Mouse (Mus musculus) gonadal fat pad, adult 2 months (tissue): Measurements from ENCODE around the gene Olfr748. TPM values are rescaled to one million over a fixed set of nuclear protein-coding genes. Genes with fewer than 3 reads are reported as not detected.
"Not testable (repeated sequence)": the region's sequence is repeated elsewhere in the genome, so short reads cannot be mapped to it uniquely, and the experiment has no call there.

ENCODE experiments used
- DNase-seq: peaks from one replicate; pipeline ENCODE4 v3.0.0-alpha.2; 2012; ENCODE audit warnings: low read depth
- polyA plus RNA-seq: library from polyadenylated mRNA; depleted of rRNA; stranded (reverse); fragments of >200 nt; gene quantifications from 2 replicates; pipeline ENCODE4 v1.2.3, GENCODE M21; 2012; rRNA removed

Gene Olfr748
- not detected in 2 replicates for polyA plus RNA-seq

DNA sequence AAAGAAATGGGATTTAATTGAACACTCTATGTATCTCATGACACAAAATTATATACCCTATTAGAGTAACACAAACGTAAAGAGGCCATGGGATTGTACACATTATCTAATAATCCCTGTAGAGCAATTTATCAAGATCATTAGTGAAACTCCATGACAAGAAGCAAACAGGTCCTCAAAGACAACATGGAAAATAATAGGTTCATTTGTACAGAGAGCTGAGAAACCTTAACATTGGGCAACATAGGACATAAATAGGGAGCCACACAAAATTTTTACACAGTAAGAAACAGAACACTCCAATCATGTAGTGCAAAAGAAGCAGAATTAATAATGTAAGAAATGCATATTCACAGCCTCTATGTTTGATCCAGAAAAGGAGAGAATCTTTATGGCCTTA lies at the start of gene Olfr748:
Gene Olfr748, plus strand, starts transcription at position 301 of the 400 bp plus-strand sequence.
- DNase-seq: no peak

DNA sequence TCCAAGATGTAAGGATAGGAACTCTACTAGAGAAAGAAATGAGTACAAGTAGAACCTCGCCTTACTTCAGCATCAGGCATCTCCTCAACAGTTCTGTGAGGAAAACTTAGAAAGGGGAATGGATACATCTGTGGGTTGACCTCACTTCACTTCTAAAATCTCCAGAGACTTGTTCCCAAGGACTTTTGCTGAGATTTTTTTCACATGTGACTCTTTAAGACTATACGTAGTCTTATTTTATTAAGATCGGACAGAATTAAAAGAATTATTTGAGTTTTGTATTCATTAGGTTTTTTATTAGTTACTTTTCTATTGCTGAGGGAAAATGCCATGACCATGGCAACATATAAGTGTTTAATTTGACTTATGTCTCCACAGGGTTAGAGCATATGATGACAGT lies 14.1 kb upstream of the Olfr748 start, which contains the start of gene Olfr747:
Gene Olfr747, minus strand, starts transcription at position 101 of the 400 bp plus-strand sequence.
- no peak for DNase-seq

GRCm38 (mm10) chr14:50719875-50720274 lies 12.7 kb downstream of the Olfr748 start:
- not testable (repeated sequence) for DNase-seq

DNA sequence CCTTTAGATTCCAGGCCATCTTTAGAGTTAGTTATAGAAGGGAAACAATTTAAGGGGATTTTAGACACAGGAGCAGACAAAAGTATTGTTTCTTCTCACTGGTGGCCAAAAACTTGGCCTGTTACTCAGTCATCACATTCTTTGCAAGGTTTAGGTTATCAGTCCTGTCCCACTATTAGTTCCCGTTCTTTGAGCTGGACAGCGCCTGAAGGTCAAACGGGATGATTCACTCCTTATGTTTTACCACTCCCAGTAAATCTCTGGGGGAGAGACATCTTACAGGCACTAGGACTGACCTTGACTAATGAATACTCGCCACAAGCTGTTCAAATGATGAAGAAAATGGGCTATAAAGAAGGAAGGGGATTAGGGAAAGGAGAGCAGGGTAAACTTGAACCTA lies 15.2 kb downstream of the Olfr748 start:
- DNase-seq: not testable (repeated sequence)

DNA sequence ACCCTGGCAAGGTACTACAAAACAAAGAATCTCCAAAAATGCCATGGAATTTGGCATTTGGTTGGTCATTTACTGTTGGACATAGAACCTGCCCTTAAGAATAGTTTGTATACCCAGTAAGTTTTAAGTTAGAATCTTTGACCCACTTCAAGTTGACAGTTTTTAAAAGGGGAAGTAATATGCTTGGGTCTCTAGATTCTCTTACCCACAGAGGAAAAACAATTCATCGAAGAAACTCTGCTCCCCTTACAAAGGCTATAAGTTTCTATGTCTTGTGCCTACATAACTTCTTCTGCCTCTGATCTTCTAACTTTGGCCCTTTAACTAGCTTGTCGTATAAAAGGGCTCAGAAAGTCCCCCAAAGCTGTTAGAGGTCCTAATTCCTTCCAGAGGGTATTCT lies 33.2 kb downstream of the Olfr748 start:
- no peak for DNase-seq

DNA sequence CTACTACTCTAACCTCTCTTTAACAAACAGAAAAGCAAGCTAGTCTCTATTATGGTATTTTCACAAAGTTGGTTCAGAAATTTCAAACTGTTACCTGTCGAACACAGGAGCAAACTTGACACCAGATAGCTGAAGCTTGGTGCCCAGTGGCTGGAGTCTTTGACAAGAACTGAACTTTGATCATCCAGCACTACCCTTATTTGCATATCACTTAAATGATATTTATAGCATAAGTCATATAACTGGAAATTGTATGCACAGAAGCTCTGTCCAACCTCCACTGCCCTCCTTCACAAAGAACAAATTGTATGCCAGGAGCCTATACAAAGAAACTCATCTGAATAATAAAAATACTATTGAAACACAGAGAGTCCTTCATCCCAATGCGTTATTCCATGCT lies 34.4 kb downstream of the Olfr748 start:
- no peak for DNase-seq

DNA sequence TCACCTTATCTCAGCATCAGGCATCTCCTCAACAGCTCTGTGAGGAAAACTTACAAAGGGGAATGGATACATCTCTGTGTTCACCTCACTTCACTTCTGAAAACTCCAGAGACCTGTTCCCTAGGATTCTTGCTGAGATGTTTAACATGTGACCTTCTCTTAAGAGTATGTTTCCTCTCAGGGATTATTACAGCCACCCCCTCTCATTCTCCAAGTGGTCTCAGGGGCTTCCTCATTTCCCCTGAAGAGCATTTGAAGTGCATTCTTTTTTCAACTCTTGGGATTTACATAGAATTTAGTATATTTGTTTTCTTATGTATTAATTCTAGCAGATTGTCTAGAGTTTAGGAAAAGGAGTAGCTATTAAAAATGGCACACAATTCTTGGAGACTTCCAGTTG lies 37.8 kb downstream of the Olfr748 start, which contains the start of gene Olfr749:
Gene Olfr749, minus strand, starts transcription at position 101 of the 400 bp plus-strand sequence.
- no peak for DNase-seq

- DNase-seq: no peak
Measured at GRCm38 (mm10) chr14:50758416-50759085, 51.4 kb downstream of the Olfr748 start.

Other genes with a start within 250 kb of the Olfr748 start
- not detected in 2 replicates for gene Olfr741, start 234.6 kb upstream of the Olfr748 start, polyA plus RNA-seq
- not detected in 2 replicates for gene Olfr742, start 203.8 kb upstream of the Olfr748 start, polyA plus RNA-seq
- not detected in 2 replicates for gene Olfr743, start 185.5 kb upstream of the Olfr748 start, polyA plus RNA-seq
- not detected in 2 replicates for gene Olfr744, start 92.5 kb upstream of the Olfr748 start, polyA plus RNA-seq
- not detected in 2 replicates for gene Olfr745, start 68.0 kb upstream of the Olfr748 start, polyA plus RNA-seq
- gene Olfr746, start 60.3 kb upstream of the Olfr748 start, polyA plus RNA-seq: not detected in 2 replicates
- gene Olfr747, start 14.2 kb upstream of the Olfr748 start, polyA plus RNA-seq: not detected in 2 replicates
- not detected in 2 replicates for gene Olfr749, start 37.7 kb downstream of the Olfr748 start, polyA plus RNA-seq
- 31.9 and 32.5 TPM in 2 replicates for gene Ttc5, start 78.1 kb downstream of the Olfr748 start, polyA plus RNA-seq
- gene Ccnb1ip1, start 100.4 kb downstream of the Olfr748 start, polyA plus RNA-seq: 0.07 TPM in 1 of 2 replicates, not detected in the other
- 27.1 and 33.3 TPM in 2 replicates for gene Parp2, start 100.5 kb downstream of the Olfr748 start, polyA plus RNA-seq
- 29.1 and 43.4 TPM in 2 replicates for gene Tep1, start 163.2 kb downstream of the Olfr748 start, polyA plus RNA-seq
- 2.1 and 2.2 TPM in 2 replicates for gene Klhl33, start 190.1 kb downstream of the Olfr748 start, polyA plus RNA-seq
- 88.0 and 102 TPM in 2 replicates for gene Osgep, start 217.5 kb downstream of the Olfr748 start, polyA plus RNA-seq
- gene Apex1, start 217.6 kb downstream of the Olfr748 start, polyA plus RNA-seq: 53.7 and 58.3 TPM in 2 replicates
- 94.6 and 111 TPM in 2 replicates for gene Pip4p1, start 223.5 kb downstream of the Olfr748 start, polyA plus RNA-seq
- gene Pnp, start 223.7 kb downstream of the Olfr748 start, polyA plus RNA-seq: 73.0 and 74.1 TPM in 2 replicates
- 59.5 and 96.5 TPM in 2 replicates for gene Gm49342, start 237.1 kb downstream of the Olfr748 start, polyA plus RNA-seq
- 5.4 and 6.8 TPM in 2 replicates for gene Pnp2, start 248.6 kb downstream of the Olfr748 start, polyA plus RNA-seq